Comparison of ENCODE assay signal across 8 mouse cellular contexts in genomic region chr2:167222152-167222551, GRCm38 (mm10). TPM values are rescaled to one million over a fixed set of nuclear protein-coding genes. Genes with fewer than 3 reads are reported as not detected.
A peak's percentile ranks its signal among the peaks of the same experiment; 100 is the strongest.
DNase-seq lines count a peak whose midpoint lies in the region; ATAC-seq and TF ChIP-seq lines count a peak whose summit lies in the region.

No protein-coding gene starts in this region.

- 0 out of 2 replicates have a peak overlapping the region, but pooled peaks have one; percentile 8 for H3K27ac ChIP-seq in gastrocnemius, adult 2 months
- no peak overlapping the region for H3K27ac ChIP-seq in liver, postnatal 0 days (ENCODE audit: low read depth)

- intact Hi-C loops in gastrocnemius, adult 2 months (cut with DNase I), result loop anchor here (1.0 to 5.0 kb wide), 3 partner anchors 57 to 240 kb away; no protein-coding TSS in a partner anchor

- peak; percentile 68 for ATAC-seq in liver, postnatal 0 days

- TF ChIP-seq CTCF in gastrocnemius, adult 2 months (IDR thresholded peaks at IDR 0.05), result peak; percentile 91
- peak; percentile 86 for TF ChIP-seq CTCF in liver, postnatal 0 days (IDR thresholded peaks at IDR 0.05; ENCODE audit: low read depth)

- H3K4me3 ChIP-seq in gastrocnemius, adult 2 months, result no peak overlapping the region
- no peak overlapping the region for H3K4me3 ChIP-seq in liver, postnatal 0 days (ENCODE audit: low read depth, low read length)

- no peaks in the 10 kb centered on the region for H3K9me3 ChIP-seq in liver, postnatal 0 days (ENCODE audit: low read length)

- H3K4me2 ChIP-seq in liver, postnatal 0 days (ENCODE audit: low read depth, low read length), result no peak overlapping the region

- WGBS in liver, postnatal 0 days (ENCODE audit: insufficient replicate concordance), result 15% methylated on average over 7 of the region's 7 CpGs

- no peaks in the 10 kb centered on the region for H3K36me3 ChIP-seq in liver, postnatal 0 days (replicated peaks; ENCODE audit: insufficient read depth, low read length)

- DNase-seq in A20 (ENCODE audit: low read depth, low spot score) (peak; percentile 72), WW6 (ENCODE audit: low read depth, low spot score) (peak; percentile 60)
- DNase-seq in cerebellum, postnatal 25 days, result peak; percentile 81 to 84
- DNase-seq in gastrocnemius, adult 2 months, result peak; percentile 84
- peak; percentile 88 for DNase-seq in kidney, postnatal 10 days
- DNase-seq in liver, postnatal 0 days, result peak; percentile 73
- peak; percentile 79 for DNase-seq in retina, postnatal 1 day
- peak; percentile 56 for DNase-seq in thymus, postnatal 25 days

- TF ChIP-seq EP300 in liver, postnatal 0 days (IDR thresholded peaks at IDR 0.05; ENCODE audit: low read depth), result no peak

- H3K27me3 ChIP-seq in liver, postnatal 0 days (ENCODE audit: insufficient read depth, low read length), result no peaks in the 10 kb centered on the region

- no peak overlapping the region for H3K9ac ChIP-seq in liver, postnatal 0 days (replicated peaks)

- no peaks in the 10 kb centered on the region for H3K4me1 ChIP-seq in liver, postnatal 0 days (ENCODE audit: insufficient read depth)

RNA-seq across cellular contexts. Expression of gene Ptgis, which starts 18.3 kb away (rescaled TPM):
- 1 to 10 TPM; 1.7 to 5.2 TPM for total RNA-seq in gastrocnemius, adult 2 months (2021)
- polyA plus RNA-seq in liver, postnatal 0 days (2015; fragmentation: Nextera tagmentation; extraction: Ambion mirVana), result 1.1 and 1.8 TPM in 2 replicates

RNA-seq across cellular contexts. Expression of gene Kcnb1, which starts 32.2 kb away (rescaled TPM):
- total RNA-seq in gastrocnemius, adult 2 months (2021), result 10 to 100 TPM; 16.1 to 20.7 TPM
- 0.11 and 0.21 TPM in 2 replicates for polyA plus RNA-seq in liver, postnatal 0 days (2015; fragmentation: Nextera tagmentation; extraction: Ambion mirVana)
